21 mouse cellular contexts compared by ENCODE assay signal in the genomic region with DNA sequence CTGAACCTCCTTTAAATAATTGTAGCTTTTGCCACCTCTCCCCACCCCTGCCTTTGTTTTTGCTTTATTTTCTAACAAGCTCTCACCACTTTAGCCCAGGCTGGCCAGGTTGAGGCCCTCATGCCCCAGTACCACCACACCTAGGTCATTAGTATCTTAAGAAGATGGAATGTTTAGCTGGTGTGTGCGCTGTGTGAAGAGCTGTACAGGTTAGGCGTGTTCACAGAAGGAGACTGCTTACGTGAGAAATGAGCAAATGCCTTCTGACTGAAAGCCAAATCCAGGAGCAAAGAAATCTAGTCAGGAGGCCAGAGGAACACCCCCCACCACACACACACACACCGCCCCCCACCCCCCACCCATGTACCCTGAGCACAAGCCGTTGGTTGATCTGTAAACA.
DNase-seq lines count a peak whose midpoint lies in the region; ATAC-seq and TF ChIP-seq lines count a peak whose summit lies in the region.
"Had no signal": no experiment of that assay in that cellular context is flagged by ENCODE, and none has a peak within 500 bp of the region (broad histone marks: within the 10 kb centered on the region; RNA-seq: fewer than 3 reads in every experiment).

No protein-coding gene starts in this region.

- peaks cover 13% of the 10 kb centered on the region for H3K4me1 ChIP-seq in lung, embryonic 16.5 days (replicated peaks; ENCODE audit: control insufficient read depth, insufficient read depth, low read length)
- H3K4me1 ChIP-seq in stomach, embryonic 16.5 days (ENCODE audit: control insufficient read depth, insufficient read depth, low read length), result peaks cover 4% of the 10 kb centered on the region
- H3K4me1 ChIP-seq in stomach, postnatal 0 days (replicated peaks; ENCODE audit: control insufficient read depth, insufficient read depth), result no peaks in the 10 kb centered on the region
- H3K4me1 ChIP-seq: embryonic facial prominence, embryonic 13.5 days; embryonic facial prominence, embryonic 15.5 days had no signal

- ATAC-seq in lung, embryonic 16.5 days (ENCODE audit: low read depth), result peak; percentile 54; the same call in 1 of the 2 replicates
- no peak for ATAC-seq in stomach, embryonic 16.5 days (ENCODE audit: insufficient read depth, low FRiP score)
- no peak for ATAC-seq in stomach, postnatal 0 days (ENCODE audit: low FRiP score, low TSS enrichment)
- ATAC-seq: forebrain, embryonic 14.5 days; forebrain, embryonic 16.5 days had no signal

- H3K27ac ChIP-seq in lung, embryonic 16.5 days (ENCODE audit: low read length), result no peak overlapping the region
- H3K27ac ChIP-seq in stomach, embryonic 16.5 days (ENCODE audit: low read length), result peak overlapping the region; percentile 25; the same call in 1 of the 2 replicates
- peak overlapping the region; percentile 14 for H3K27ac ChIP-seq in stomach, postnatal 0 days (replicated peaks)
- H3K27ac ChIP-seq: embryonic facial prominence, embryonic 13.5 days; embryonic facial prominence, embryonic 15.5 days; forebrain, embryonic 12.5 days had no signal

- 63% methylated on average over 5 of the region's 5 CpGs for WGBS in lung, embryonic 16.5 days
- 65% methylated on average over 5 of the region's 5 CpGs for WGBS in stomach, embryonic 16.5 days
- 66% methylated on average over 5 of the region's 5 CpGs for WGBS in stomach, postnatal 0 days

- H3K4me3 ChIP-seq in lung, embryonic 16.5 days (ENCODE audit: low read length), result no peak overlapping the region
- no peak overlapping the region for H3K4me3 ChIP-seq in stomach, embryonic 16.5 days (replicated peaks; ENCODE audit: low read length)
- H3K4me3 ChIP-seq in stomach, postnatal 0 days (ENCODE audit: low read depth, low read length), result no peak overlapping the region
- H3K4me3 ChIP-seq: embryonic facial prominence, embryonic 13.5 days; embryonic facial prominence, embryonic 15.5 days; erythroblast, embryonic 14.5 days; forebrain, embryonic 12.5 days had no signal

- H3K27me3 ChIP-seq in lung, embryonic 16.5 days (ENCODE audit: control insufficient read depth, insufficient read depth, low read depth, low read length), result no peaks in the 10 kb centered on the region
- H3K27me3 ChIP-seq in stomach, embryonic 16.5 days (ENCODE audit: control insufficient read depth, insufficient read depth, low read length), result no peaks in the 10 kb centered on the region
- no peaks in the 10 kb centered on the region for H3K27me3 ChIP-seq in stomach, postnatal 0 days (ENCODE audit: control insufficient read depth, insufficient read depth, low read length)
- H3K27me3 ChIP-seq: embryonic facial prominence, embryonic 13.5 days; embryonic facial prominence, embryonic 15.5 days; forebrain, embryonic 12.5 days had no signal

- no peak for TF ChIP-seq CTCF in stomach, postnatal 0 days (IDR thresholded peaks at IDR 0.05; ENCODE audit: low read depth)

- no peak for TF ChIP-seq EP300 in stomach, postnatal 0 days (optimal IDR thresholded peaks at IDR 0.05)

- no peak overlapping the region for H3K4me2 ChIP-seq in lung, embryonic 16.5 days (ENCODE audit: low read depth, low read length)
- no peak overlapping the region for H3K4me2 ChIP-seq in stomach, embryonic 16.5 days (ENCODE audit: low read depth, low read length)
- H3K4me2 ChIP-seq in stomach, postnatal 0 days (replicated peaks; ENCODE audit: low read depth), result no peak overlapping the region
- H3K4me2 ChIP-seq: embryonic facial prominence, embryonic 13.5 days; embryonic facial prominence, embryonic 15.5 days; forebrain, embryonic 12.5 days had no signal

- no peaks in the 10 kb centered on the region for H3K36me3 ChIP-seq in lung, embryonic 16.5 days (ENCODE audit: control insufficient read depth, insufficient read depth, low read length)
- H3K36me3 ChIP-seq in stomach, embryonic 16.5 days (ENCODE audit: control insufficient read depth, insufficient read depth, low read length), result no peaks in the 10 kb centered on the region
- H3K36me3 ChIP-seq in stomach, postnatal 0 days (ENCODE audit: control insufficient read depth, insufficient read depth, low read length), result no peaks in the 10 kb centered on the region
- H3K36me3 ChIP-seq: embryonic facial prominence, embryonic 13.5 days; embryonic facial prominence, embryonic 15.5 days; forebrain, embryonic 12.5 days had no signal

- no peaks in the 10 kb centered on the region for H3K9me3 ChIP-seq in lung, embryonic 16.5 days (ENCODE audit: control insufficient read depth, low read length)
- H3K9me3 ChIP-seq in stomach, embryonic 16.5 days (replicated peaks; ENCODE audit: control insufficient read depth, low read length), result no peaks in the 10 kb centered on the region
- no peaks in the 10 kb centered on the region for H3K9me3 ChIP-seq in stomach, postnatal 0 days (ENCODE audit: control insufficient read depth, low read length)
- H3K9me3 ChIP-seq: embryonic facial prominence, embryonic 13.5 days; embryonic facial prominence, embryonic 15.5 days; forebrain, embryonic 12.5 days had no signal

- no peak overlapping the region for H3K9ac ChIP-seq in lung, embryonic 16.5 days (ENCODE audit: low read length)
- no peak overlapping the region for H3K9ac ChIP-seq in stomach, embryonic 16.5 days (ENCODE audit: low read length)
- H3K9ac ChIP-seq in stomach, postnatal 0 days (ENCODE audit: low read length), result no peak overlapping the region
- H3K9ac ChIP-seq: embryonic facial prominence, embryonic 13.5 days; embryonic facial prominence, embryonic 15.5 days; forebrain, embryonic 12.5 days had no signal

- no peak for DNase-seq in lung, postnatal 10 days
- DNase-seq in stomach, postnatal 0 days (ENCODE audit: low spot score), result no peak
- DNase-seq in kidney, adult 11 months, result no peak
- DNase-seq: adrenal gland, adult 2 months; adrenal gland, postnatal 10 days; adrenal gland, postnatal 25 days; cerebellum, adult 11 months; cerebellum, adult 18-20 months; cerebellum, adult 8-10 months; cerebellum, adult 9-11 months; cerebellum, postnatal 14 days; cerebellum, postnatal 36 days; embryo, embryonic 11 days had no signal
